Mouse (Mus musculus): ENCODE results near the gene Itga11.

DNA sequence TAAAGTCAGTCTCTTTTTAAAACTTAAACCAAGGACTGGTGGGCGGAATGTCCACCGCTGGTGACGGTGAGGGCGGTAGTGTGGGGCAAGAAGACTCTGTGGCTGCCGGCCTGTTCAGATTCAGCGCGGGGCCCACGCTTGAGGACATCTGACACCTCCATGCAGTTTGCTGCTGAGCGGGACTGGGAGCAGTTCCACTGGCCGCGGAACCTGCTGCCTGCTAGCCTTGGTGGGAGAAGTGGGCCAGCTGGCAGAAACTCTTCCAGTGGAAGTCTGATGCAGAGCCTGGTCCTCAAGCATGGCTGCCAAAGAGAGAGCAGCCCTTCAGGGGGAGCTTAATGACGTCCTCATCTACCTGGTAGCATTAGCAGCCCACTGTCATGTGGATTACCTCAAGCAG lies 112.2 kb downstream of the Itga11 start:
- no peak for TF ChIP-seq CTCF (IDR thresholded peaks at IDR 0.05; ENCODE audit: insufficient read depth, low read length)
- no peak for TF ChIP-seq POLR2A (IDR thresholded peaks at IDR 0.05; ENCODE audit: borderline replicate concordance, extremely low read depth, low read depth, low read length)
